Mouse (Mus musculus): Measurements from ENCODE around the gene Bphl. TPM values are rescaled to one million over a fixed set of nuclear protein-coding genes. Genes with fewer than 3 reads are reported as not detected.
A peak's percentile ranks its signal among the peaks of the same experiment; 100 is the strongest.

The Bphl gene
- polyA plus RNA-seq, 1 experiment from 2014 or later: 98.8 TPM

DNA sequence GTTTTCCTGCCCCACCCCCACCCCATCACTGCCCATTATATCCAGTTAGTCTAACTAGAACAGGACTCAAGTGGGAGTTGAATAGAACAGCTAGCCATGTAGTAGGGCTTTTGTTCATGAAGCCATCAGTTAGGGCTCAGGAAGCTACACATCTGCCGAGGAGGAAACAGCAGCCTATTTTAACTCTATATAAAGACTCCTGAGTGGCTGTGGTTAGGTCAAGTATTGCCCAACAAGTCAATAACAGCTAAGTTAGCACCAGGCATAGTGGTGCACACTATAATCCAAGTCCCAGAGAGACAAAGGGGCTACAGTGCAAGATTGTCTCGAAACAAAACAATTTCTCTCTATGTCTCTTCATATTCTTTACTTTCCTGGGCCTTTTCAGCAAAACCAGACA, 5.4 kb upstream of the Bphl start:
- ATAC-seq (no peak), DNase-seq (ENCODE audit: low read depth, low spot score) (no peak)
- no peaks in the 10 kb centered on the region for H3K27me3 ChIP-seq
- no peak for TF ChIP-seq CTCF (IDR thresholded peaks at IDR 0.05)
- ChIA-PET CTCF (no interaction called here), POLR2A (no interaction called here)
- in situ Hi-C loops (cut with MboI; ENCODE audit: low pct_unique_long_range_greater_than_20kb): loop anchor here (10.0 kb wide), 2 partner anchors 603 to 843 kb away; partner anchors contain the start of gene Prpf4b

GRCm38 (mm10) chr13:34035424-34035823, 2.0 kb upstream of the Bphl start:
- CTCF ChIA-PET: no interaction called here
- DNase-seq (ENCODE audit: low read depth, low spot score) (no peak), ATAC-seq (no peak)
- POLR2A ChIA-PET: no interaction called here
- in situ Hi-C loops (cut with MboI; ENCODE audit: low pct_unique_long_range_greater_than_20kb): loop anchor here (10.0 kb wide), 2 partner anchors 599 to 839 kb away; partner anchors contain the start of gene Prpf4b
- no peaks in the 10 kb centered on the region for H3K27me3 ChIP-seq
- no peak for TF ChIP-seq CTCF (IDR thresholded peaks at IDR 0.05)

DNA sequence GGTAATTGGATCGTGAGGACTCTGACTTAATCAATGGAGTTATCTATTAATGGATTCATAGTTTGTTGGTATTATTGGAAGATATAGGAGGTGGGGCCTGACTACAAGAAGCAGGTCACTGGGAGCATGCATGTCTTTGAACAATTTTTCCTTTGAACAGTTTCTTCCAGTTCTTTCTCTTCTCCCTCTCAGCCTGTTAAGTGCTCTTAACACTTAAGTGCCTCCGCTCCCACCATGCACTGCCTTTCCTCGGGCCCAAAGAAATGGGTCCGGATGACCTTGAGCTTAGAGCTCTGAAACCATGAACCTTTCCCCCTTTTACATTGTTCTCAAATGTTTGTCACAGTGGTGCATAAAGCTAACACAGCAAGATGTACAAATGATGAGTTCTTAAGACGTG, 671 bp upstream of the Bphl start:
- POLR2A ChIA-PET: interaction anchor here (1.2 kb wide), 1 partner anchor 126 kb away, joined by 3 read pairs; no protein-coding TSS in a partner anchor
- no peak for ATAC-seq
- CTCF ChIA-PET: interaction anchor here (1.3 to 1.8 kb wide), 4 partner anchors 8 to 118 kb away, joined by 3 to 6 read pairs (median 4); no protein-coding TSS in a partner anchor
- TF ChIP-seq CTCF (IDR thresholded peaks at IDR 0.05): no peak
- in situ Hi-C loops (cut with MboI; ENCODE audit: low pct_unique_long_range_greater_than_20kb): loop anchor here (10.0 kb wide), 2 partner anchors 598 to 838 kb away; partner anchors contain the start of gene Prpf4b
- no peak for DNase-seq (ENCODE audit: low read depth, low spot score)
- H3K27me3 ChIP-seq: no peaks in the 10 kb centered on the region

- POLR2A ChIA-PET: interaction anchor here (1.1 kb wide), 1 partner anchor 35 kb away, joined by 3 read pairs; the partner anchor contains the start of gene Serpinb6a
- in situ Hi-C loops (cut with MboI; ENCODE audit: low pct_unique_long_range_greater_than_20kb): loop anchor here (10.0 kb wide), 2 partner anchors 597 to 837 kb away; partner anchors contain the start of gene Prpf4b
- H3K27me3 ChIP-seq: no peaks in the 10 kb centered on the region
- CTCF ChIA-PET: interaction anchor here (1.5 kb wide), 1 partner anchor 42 kb away, joined by 5 read pairs; no protein-coding TSS in a partner anchor
- TF ChIP-seq CTCF (IDR thresholded peaks at IDR 0.05): no peak
- DNase-seq (ENCODE audit: low read depth, low spot score): no peak
- no peak for ATAC-seq
Measured at GRCm38 (mm10) chr13:34038056-34038432, 647 bp downstream of the Bphl start.

DNA sequence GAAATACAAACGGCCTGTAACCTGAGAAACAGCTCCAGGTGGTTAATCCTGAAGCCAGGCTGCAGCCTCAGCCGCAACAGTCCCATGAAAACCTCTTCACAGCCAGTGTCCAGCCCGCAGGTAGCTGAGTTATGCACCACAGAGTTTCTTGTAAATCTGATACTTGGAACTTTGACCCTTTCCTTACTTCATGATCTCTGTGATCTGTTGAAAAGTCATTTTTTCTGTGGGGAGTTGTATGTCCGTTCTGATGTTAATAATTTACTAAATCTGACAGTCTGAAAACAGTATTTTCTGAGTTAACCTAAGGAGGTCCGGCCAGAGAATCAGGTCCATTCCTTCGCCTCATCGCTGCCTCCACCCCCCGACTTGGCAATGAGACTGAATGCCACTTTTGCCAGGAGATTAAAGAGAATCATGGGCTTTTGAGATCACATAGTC, 1.5 kb downstream of the Bphl start:
- no peaks in the 10 kb centered on the region for H3K27me3 ChIP-seq
- ChIA-PET CTCF (interaction anchor here (1.0 kb wide), 1 partner anchor 91 kb away, joined by 3 read pairs; the partner anchor contains the start of gene Tubb2b), POLR2A (interaction anchor here (0.7 to 1.1 kb wide), 2 partner anchors 20 to 36 kb away, joined by 3 to 4 read pairs; partner anchors contain the start of gene Serpinb6a)
- no peak for TF ChIP-seq CTCF (IDR thresholded peaks at IDR 0.05)
- in situ Hi-C loops (cut with MboI; ENCODE audit: low pct_unique_long_range_greater_than_20kb): loop anchor here (10.0 kb wide), 2 partner anchors 596 to 836 kb away; partner anchors contain the start of gene Prpf4b
- ATAC-seq (no peak), DNase-seq (ENCODE audit: low read depth, low spot score) (peak; percentile 20)

- TF ChIP-seq CTCF (IDR thresholded peaks at IDR 0.05): no peak
- ChIA-PET CTCF (no interaction called here), POLR2A (no interaction called here)
- DNase-seq (ENCODE audit: low read depth, low spot score) (no peak), ATAC-seq (no peak)
- H3K27me3 ChIP-seq: no peaks in the 10 kb centered on the region
- in situ Hi-C loops (cut with MboI; ENCODE audit: low pct_unique_long_range_greater_than_20kb): no loop called here
Measured at GRCm38 (mm10) chr13:34040091-34040490, 2.7 kb downstream of the Bphl start.

DNA sequence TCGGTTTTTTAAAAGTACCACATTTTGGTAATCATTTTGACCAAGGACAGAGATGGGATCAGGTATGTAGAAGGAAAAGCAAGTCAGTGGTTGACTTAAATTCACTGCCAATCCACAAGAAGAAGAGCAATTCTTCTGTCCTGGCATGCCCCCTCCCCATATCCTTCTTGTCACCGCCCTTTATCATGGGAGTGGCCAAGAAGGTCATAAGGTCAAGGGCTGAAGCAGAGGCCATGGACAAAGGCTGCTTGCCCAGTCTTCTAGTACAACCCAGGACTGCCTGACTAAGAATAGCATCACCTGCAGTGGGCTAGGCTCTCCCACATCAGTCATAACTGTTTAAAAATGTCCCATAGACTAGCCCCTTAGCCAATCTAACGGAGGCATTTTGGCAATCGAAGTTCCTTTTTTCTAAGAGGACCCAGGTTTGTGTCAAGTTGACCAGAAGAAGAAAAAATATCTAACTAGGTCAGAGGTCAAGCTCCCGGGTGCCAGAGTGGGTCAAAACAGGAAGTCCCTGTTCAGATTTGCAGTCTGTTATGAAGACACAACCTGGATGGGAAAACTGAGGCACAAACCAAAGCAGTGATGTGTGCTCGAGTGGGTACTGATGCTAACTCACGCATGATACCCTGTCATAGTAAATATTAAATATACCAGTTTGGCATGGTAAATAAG, 6.5 kb downstream of the Bphl start:
- in situ Hi-C loops (cut with MboI; ENCODE audit: low pct_unique_long_range_greater_than_20kb): no loop called here
- ChIA-PET POLR2A (no interaction called here), CTCF (no interaction called here)
- ATAC-seq (no peak), DNase-seq (ENCODE audit: low read depth, low spot score) (no peak)
- H3K27me3 ChIP-seq: no peaks in the 10 kb centered on the region
- TF ChIP-seq CTCF (IDR thresholded peaks at IDR 0.05): no peak

- H3K27me3 ChIP-seq: no peaks in the 10 kb centered on the region
- in situ Hi-C loops (cut with MboI; ENCODE audit: low pct_unique_long_range_greater_than_20kb): loop anchor here (5.0 kb wide), 1 partner anchor 112 kb away; no protein-coding TSS in a partner anchor
- ATAC-seq (no peak), DNase-seq (ENCODE audit: low read depth, low spot score) (no peak)
- TF ChIP-seq CTCF (IDR thresholded peaks at IDR 0.05): no peak
- POLR2A ChIA-PET: no interaction called here
- CTCF ChIA-PET: interaction anchor here (0.7 to 3.0 kb wide), 16 partner anchors 9 to 117 kb away, joined by 3 to 24 read pairs (median 4); partner anchors contain the start of genes Bphl and Psmg4
Measured at GRCm38 (mm10) chr13:34045511-34046249, 8.3 kb downstream of the Bphl start.

- ChIA-PET CTCF (interaction anchor here (0.7 to 3.0 kb wide), 16 partner anchors 10 to 116 kb away, joined by 3 to 24 read pairs (median 4); partner anchors contain the start of genes Bphl and Psmg4), POLR2A (interaction anchor here (0.7 kb wide), 1 partner anchor 83 kb away, joined by 3 read pairs; no protein-coding TSS in a partner anchor)
- in situ Hi-C loops (cut with MboI; ENCODE audit: low pct_unique_long_range_greater_than_20kb): loop anchor here (5.0 kb wide), 1 partner anchor 111 kb away; no protein-coding TSS in a partner anchor
- H3K27me3 ChIP-seq: no peaks in the 10 kb centered on the region
- peak; percentile 96 for TF ChIP-seq CTCF (IDR thresholded peaks at IDR 0.05)
- no peak for DNase-seq (ENCODE audit: low read depth, low spot score)
- no peak for ATAC-seq
Measured at GRCm38 (mm10) chr13:34046421-34047012, 9.1 kb downstream of the Bphl start.

DNA sequence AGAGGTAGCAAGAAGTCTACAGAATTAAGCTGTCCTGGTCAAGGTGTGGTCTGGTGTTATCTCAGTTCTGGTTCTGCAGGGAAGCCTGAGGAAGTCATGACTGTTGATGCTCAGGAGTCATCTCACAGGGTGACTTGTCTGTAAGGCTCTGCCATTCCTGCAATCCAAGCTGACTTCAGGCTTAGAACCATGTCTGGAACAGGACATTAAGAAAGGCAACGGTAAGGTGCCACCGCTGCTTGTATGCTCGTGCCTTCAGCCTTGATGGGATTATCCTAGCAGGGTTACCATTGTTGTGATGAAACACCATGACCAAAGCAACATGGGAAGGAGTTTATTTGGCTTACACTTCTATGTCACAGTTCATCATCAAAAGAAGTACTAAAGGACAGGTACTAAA, 10.1 kb downstream of the Bphl start:
- DNase-seq (ENCODE audit: low read depth, low spot score) (no peak), ATAC-seq (no peak)
- in situ Hi-C loops (cut with MboI; ENCODE audit: low pct_unique_long_range_greater_than_20kb): loop anchor here (5.0 kb wide), 1 partner anchor 110 kb away; no protein-coding TSS in a partner anchor
- TF ChIP-seq CTCF (IDR thresholded peaks at IDR 0.05): no peak
- ChIA-PET CTCF (interaction anchor here (1.0 to 2.4 kb wide), 4 partner anchors 90 to 108 kb away, joined by 3 to 14 read pairs (median 8); no protein-coding TSS in a partner anchor), POLR2A (no interaction called here)
- H3K27me3 ChIP-seq: no peaks in the 10 kb centered on the region

Data from Patski (cell line).